Mouse (Mus musculus) E14TG2a.4 (cell line): ENCODE measurements around the gene Cstad.

Experiments used
- H3K27me3 ChIP-seq: 2 replicates; pipeline ENCODE4 v1.6.1; 2014; ENCODE audit warnings: low read length, control low read depth; ENCODE audit not compliant: insufficient read depth
- H3K36me3 ChIP-seq: 2 replicates; pipeline ENCODE4 v1.6.1; 2014; ENCODE audit warnings: low read length, control low read depth; ENCODE audit not compliant: insufficient read depth
- H3K4me1 ChIP-seq: replicated peaks from 2 replicates; pipeline ENCODE4 v1.6.1; 2014; ENCODE audit warnings: low read depth, low read length, control low read depth
- H3K4me3 ChIP-seq: replicated peaks from 2 replicates; pipeline ENCODE4 v1.5.1; 2014; ENCODE audit warnings: mild to moderate bottlenecking, low read length
- H3K9me3 ChIP-seq: 2 replicates; pipeline ENCODE4 v1.6.1; 2014; ENCODE audit warnings: low read length, control low read depth
- CTCF ChIP-seq: conservative IDR thresholded peaks from 2 replicates; pipeline ENCODE4 v1.5.1; 2014; ENCODE audit warnings: low read length
- NANOG ChIP-seq: IDR thresholded peaks from 2 replicates; pipeline ENCODE4 v1.6.1; 2014; ENCODE audit warnings: borderline replicate concordance, low read length, mixed read lengths
- POU5F1 ChIP-seq: IDR thresholded peaks from 2 replicates; pipeline ENCODE4 v1.6.1; 2014; ENCODE audit warnings: low read length, borderline replicate concordance

The Cstad gene

DNA sequence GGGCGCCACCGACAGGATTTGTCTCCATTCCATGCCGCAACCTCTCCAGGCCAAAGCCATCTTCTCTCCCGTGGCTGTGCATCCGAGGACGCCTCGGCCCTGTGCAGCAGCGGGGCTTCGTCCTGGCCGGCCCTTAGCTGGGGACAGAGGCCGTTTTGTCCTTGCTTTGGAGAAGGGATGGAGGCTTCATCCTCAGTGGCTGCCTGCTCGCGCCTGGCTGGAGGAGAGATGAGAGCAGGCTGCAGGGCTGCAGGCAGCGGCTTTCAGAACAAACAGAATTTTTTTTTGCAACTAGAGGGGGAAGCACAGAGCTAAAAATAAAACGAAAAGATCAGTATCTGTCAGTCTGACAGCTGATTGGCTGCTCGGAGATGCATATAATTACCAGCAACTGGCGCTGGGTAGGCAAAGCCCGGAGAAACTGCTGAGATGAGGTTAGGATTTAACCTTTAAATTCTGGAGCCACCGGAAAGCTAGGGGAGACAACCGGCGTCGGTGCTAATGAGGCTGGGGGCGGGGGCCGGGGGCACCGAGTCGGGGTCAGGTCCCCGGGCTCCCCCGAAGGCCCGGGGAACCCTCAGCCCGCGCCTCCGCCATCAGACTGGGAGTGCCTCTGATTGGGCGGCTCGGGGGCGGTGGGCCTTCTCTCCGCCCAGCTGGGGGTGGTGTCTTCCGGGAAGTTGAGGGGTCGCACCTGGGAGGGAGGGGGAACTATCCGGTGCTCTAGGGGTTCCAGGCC is at the start of gene Cstad:
Gene Cstad (plus strand): TSS at position 400 of the 739 bp plus-strand sequence.
- Histone ChIP-seq H3K9me3 (no peaks in the 10 kb centered on the region), H3K36me3 (no peaks in the 10 kb centered on the region), H3K4me1 (peaks cover 76% of the 10 kb centered on the region), H3K4me3 (peak within 1 kb of the TSS; percentile 78), H3K27me3 (0 out of 2 replicates have a peak, but pooled peaks cover 2% of the 10 kb centered on the region)
- no peak for TF ChIP-seq CTCF
- no peak for TF ChIP-seq POU5F1
- TF ChIP-seq NANOG = no peak

DNA sequence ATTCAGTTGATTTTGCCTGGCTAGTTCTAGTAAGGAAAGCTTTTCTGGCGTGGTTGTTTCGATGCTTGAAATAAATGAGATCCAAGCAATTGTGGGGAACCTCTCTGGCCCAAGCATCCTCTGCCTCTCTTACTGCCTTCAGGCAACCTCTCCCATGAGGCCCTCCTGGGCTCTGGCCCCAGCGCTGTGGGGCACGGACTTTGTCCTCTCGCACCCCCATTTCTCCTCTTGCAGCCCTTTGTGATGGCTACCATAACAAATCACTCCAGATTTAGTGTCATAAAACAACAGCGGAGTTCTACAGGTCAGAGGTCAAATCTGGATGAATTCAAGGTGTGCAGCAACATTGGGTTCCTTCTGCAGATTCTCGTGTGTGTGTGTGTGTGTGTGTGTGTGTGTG is 49.1 kb upstream of the Cstad start:
- H3K36me3 ChIP-seq = no peaks in the 10 kb centered on the region
- peaks cover 10% of the 10 kb centered on the region for H3K27me3 ChIP-seq
- TF ChIP-seq CTCF = no peak
- no peak for TF ChIP-seq POU5F1
- TF ChIP-seq NANOG = no peak
- H3K4me3 ChIP-seq = peak overlapping the region; percentile 57
- peaks cover 68% of the 10 kb centered on the region for H3K4me1 ChIP-seq
- peaks cover 4% of the 10 kb centered on the region; the same call in 1 of the 2 replicates for H3K9me3 ChIP-seq

DNA sequence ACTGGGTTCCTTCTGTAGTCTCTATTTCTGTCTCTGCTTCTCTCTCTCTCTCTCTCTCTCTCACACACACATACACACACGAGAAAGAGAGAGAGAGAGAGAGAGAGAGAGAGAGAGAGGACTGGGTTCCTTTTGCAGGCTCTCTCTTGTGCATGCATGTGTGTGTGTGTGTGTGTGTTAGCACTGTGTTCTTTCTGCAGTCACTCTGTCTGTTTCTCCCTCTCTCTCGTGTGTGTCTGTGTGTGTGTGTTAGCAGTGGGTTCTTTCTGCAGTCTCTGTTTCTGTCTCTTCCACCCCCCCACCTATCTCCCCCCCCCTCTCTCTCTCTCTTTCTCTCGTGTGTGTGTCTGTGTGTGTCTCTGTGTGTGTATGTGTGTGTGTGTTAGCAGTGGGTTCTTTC is 48.6 kb upstream of the Cstad start:
- Histone ChIP-seq H3K4me3 (no peak overlapping the region), H3K36me3 (no peaks in the 10 kb centered on the region), H3K4me1 (peaks cover 68% of the 10 kb centered on the region), H3K9me3 (peaks cover 4% of the 10 kb centered on the region; the same call in 1 of the 2 replicates), H3K27me3 (peaks cover 8% of the 10 kb centered on the region)
- TF ChIP-seq NANOG (no peak), POU5F1 (no peak), CTCF (no peak)

DNA sequence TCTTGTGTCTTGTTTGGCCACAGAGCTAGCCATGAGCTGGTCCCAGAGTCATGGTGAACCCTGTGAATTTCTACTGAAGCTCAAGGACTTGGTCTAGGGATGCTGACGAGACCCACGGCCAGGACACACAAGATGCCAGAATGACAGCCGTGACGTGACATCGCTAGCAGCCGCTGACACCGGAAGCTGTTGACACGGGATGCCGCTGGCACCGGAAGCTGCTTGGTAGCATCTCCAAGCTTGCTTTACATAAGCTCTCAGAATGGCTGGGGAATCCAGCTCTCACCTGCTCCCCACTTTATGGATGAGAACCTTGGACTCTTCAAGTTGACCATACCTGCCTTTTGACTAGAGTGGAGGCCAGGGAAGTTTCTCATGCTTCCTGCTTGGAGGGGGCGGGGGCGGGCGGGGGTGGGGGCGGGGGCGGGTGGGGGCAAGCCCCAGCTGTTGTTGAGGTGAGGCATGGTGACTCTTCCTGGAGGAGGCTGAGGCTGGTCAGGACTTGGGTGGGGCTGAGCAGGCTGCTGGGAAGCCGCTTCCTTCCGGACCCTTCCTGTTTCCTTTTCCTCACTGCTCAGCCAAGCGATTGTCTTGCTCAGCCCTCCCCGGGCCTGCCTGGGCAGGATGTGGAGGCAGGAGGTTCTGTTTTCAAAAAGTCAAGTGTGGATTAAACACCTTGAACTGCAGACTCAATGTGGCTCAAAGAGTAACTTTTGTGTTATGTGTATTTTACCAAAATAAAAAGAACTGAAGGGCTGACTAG is 47.2 kb upstream of the Cstad start:
- Histone ChIP-seq H3K9me3 (peaks cover 4% of the 10 kb centered on the region; the same call in 1 of the 2 replicates), H3K36me3 (no peaks in the 10 kb centered on the region), H3K27me3 (peaks cover 5% of the 10 kb centered on the region), H3K4me1 (peaks cover 77% of the 10 kb centered on the region), H3K4me3 (peak overlapping the region; percentile 68)
- no peak for TF ChIP-seq NANOG
- no peak for TF ChIP-seq CTCF
- TF ChIP-seq POU5F1 = no peak

DNA sequence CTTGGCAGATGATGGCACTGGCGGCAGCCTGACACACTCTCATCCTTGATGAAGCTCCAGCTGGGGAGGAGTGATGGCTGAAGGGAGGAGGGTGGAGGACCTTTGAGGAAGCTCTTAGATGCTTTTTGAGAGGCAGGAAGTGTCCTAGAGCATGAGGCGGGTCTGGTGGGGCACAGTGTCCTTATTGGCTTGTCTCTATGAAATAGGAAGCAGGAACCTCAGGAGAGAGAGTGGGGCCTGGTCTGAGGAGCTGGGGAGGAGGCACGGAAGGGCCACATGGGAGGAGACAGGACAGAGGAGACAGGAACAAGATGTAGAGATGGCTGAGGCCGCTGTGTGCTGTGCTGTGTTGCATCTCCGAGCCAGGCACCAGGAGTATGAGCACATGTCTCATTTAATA is 43.3 kb upstream of the Cstad start:
- Histone ChIP-seq H3K4me3 (peak overlapping the region; percentile 26; the same call in 1 of the 2 replicates), H3K27me3 (no peaks in the 10 kb centered on the region), H3K9me3 (peaks cover 4% of the 10 kb centered on the region; the same call in 1 of the 2 replicates), H3K4me1 (peaks cover 58% of the 10 kb centered on the region), H3K36me3 (no peaks in the 10 kb centered on the region)
- TF ChIP-seq NANOG (no peak), CTCF (no peak), POU5F1 (no peak)

DNA sequence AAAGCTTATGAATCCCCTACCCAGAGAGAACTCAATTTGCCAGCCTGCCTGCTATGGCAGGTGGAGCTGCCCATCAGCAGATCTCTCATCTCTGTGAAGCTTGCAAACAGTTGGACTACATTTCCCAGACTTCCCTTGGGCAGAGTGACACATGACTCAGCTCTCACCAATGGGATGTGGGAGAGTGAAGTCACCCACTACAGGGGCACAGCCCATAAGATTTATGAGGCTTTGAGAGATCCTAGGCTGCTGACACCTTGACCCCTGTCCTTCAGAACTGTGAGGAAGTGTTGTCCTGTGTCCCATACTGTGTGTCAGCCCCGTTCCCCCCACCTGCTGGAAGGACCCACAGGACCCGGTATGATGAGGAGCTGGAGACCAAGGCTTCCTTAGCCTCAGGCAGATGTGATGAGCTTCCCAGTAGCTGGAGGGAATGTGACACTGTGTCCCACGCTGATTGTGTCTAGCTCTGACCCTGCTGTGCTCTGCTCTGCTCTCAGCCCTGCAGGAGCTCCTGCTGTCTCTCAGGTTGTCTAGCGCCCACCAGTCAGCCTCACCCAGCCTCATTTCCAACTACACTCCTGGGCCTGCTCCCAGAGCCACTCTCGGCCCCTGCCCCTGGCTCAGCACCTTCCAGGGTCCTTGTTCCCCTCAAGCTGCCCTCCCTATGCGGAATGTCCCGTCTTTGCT is 40.8 kb upstream of the Cstad start:
- Histone ChIP-seq H3K4me1 (peaks cover 45% of the 10 kb centered on the region), H3K4me3 (peak overlapping the region; percentile 44; the same call in 1 of the 2 replicates), H3K9me3 (peaks cover 2% of the 10 kb centered on the region; the same call in 1 of the 2 replicates), H3K36me3 (no peaks in the 10 kb centered on the region), H3K27me3 (no peaks in the 10 kb centered on the region)
- TF ChIP-seq POU5F1 (no peak), CTCF (no peak), NANOG (no peak)

DNA sequence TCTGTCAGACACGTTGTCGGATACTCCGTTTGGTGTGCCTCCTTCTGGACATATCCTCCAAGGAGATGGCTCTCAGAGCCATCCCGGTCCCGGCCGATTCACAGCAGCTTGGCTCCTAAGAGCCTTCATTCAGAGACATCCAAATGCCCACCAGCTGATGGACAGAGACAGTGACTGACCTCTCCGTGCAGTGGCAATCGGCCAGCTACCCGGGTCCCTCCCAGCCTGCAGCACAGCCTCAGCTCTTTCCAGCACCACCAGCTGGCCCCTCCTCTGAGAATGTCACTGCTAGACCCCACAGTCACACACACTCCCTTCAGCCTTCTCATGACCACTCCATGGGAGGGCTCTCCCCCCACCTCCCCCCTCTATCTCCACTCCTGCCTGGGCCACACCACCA is 39.6 kb upstream of the Cstad start:
- H3K27me3 ChIP-seq = 0 out of 2 replicates have a peak, but pooled peaks cover 3% of the 10 kb centered on the region
- no peaks in the 10 kb centered on the region for H3K36me3 ChIP-seq
- TF ChIP-seq CTCF (no peak), NANOG (no peak), POU5F1 (no peak)
- peaks cover 37% of the 10 kb centered on the region for H3K4me1 ChIP-seq
- no peaks in the 10 kb centered on the region for H3K9me3 ChIP-seq
- no peak overlapping the region for H3K4me3 ChIP-seq

DNA sequence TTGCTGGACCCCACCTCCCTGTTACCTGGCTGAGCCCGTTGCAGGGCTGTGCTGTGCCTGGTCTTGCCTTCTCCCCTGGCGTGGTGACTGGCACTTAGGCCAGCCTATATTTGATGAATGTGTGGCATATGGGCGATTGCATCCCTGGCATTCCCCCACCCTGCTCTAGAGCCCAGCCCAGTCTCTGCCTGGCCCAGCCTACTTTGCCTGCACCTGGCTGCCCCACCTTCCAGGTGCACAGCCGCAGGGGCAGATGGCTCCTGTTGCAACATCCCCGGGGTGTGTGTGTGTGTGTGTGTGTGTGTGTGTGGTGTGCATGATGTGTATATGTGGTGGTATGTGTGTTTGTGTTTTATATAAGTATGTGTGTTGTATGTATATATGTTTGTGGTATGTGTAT is 38.3 kb upstream of the Cstad start:
- Histone ChIP-seq H3K4me1 (peaks cover 32% of the 10 kb centered on the region), H3K4me3 (no peak overlapping the region), H3K9me3 (no peaks in the 10 kb centered on the region), H3K36me3 (no peaks in the 10 kb centered on the region), H3K27me3 (0 out of 2 replicates have a peak, but pooled peaks cover 3% of the 10 kb centered on the region)
- no peak for TF ChIP-seq NANOG
- no peak for TF ChIP-seq POU5F1
- TF ChIP-seq CTCF = no peak
